ENCODE assay signal across 33 mouse cellular contexts in the genomic region with DNA sequence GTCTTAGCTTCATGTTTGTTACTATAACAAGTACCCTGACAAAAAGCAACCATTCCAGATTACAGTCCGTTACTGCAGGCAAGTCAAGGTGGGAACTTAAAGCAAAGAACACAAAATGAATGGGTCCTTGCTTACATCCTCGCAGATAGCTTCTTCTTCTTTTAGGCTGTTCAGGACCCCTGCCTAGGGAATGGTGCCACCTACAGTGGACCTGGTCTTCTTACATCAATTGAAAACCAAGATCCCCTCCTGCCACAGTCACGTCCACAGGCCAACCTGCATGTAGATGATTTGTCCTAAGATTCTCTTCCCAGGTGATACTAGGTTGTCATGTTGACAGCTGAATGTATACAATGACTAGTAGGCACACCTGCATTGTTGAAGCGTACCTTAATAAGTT.
"Had no signal": no experiment of that assay in that cellular context is flagged by ENCODE, and none has a peak within 500 bp of the region (broad histone marks: within the 10 kb centered on the region; RNA-seq: fewer than 3 reads in every experiment).

No protein-coding gene starts in this region.

- H3K9ac ChIP-seq: heart, embryonic 12.5 days; heart, embryonic 13.5 days; heart, embryonic 15.5 days; hindbrain, embryonic 12.5 days; hindbrain, embryonic 13.5 days; hindbrain, embryonic 14.5 days; hindbrain, embryonic 15.5 days; intestine, embryonic 15.5 days; kidney, embryonic 15.5 days had no signal

- H3K27me3 ChIP-seq: heart, embryonic 12.5 days; heart, embryonic 13.5 days; heart, embryonic 15.5 days; hindbrain, embryonic 12.5 days; hindbrain, embryonic 13.5 days; hindbrain, embryonic 15.5 days; intestine, embryonic 15.5 days; kidney, embryonic 15.5 days had no signal

- H3K4me3 ChIP-seq: heart, adult 2 months; heart, embryonic 10.5 days; heart, embryonic 12.5 days; heart, embryonic 13.5 days; heart, embryonic 15.5 days; hindbrain, embryonic 10.5 days; hindbrain, embryonic 12.5 days; hindbrain, embryonic 13.5 days; hindbrain, embryonic 15.5 days; intestine, embryonic 15.5 days; kidney, embryonic 15.5 days; layer of hippocampus, adult 2 months had no signal

- DNase-seq: heart, adult 2 months; heart, postnatal 10 days; heart, postnatal 14 days; heart, postnatal 36 days; heart, postnatal 4 days; kidney, adult 11 months; kidney, adult 18-20 months; kidney, adult 8-10 months; kidney, postnatal 10 days; kidney, postnatal 14 days; kidney, postnatal 25 days; kidney, postnatal 36 days; kidney, postnatal 4 days; layer of hippocampus, adult 9-11 months; layer of hippocampus, postnatal 36 days had no signal

- H3K4me1 ChIP-seq: heart, embryonic 10.5 days; heart, embryonic 12.5 days; heart, embryonic 13.5 days; heart, embryonic 15.5 days; hindbrain, embryonic 10.5 days; hindbrain, embryonic 12.5 days; intestine, embryonic 15.5 days had no signal

- H3K36me3 ChIP-seq: heart, embryonic 10.5 days; heart, embryonic 12.5 days; heart, embryonic 13.5 days; heart, embryonic 15.5 days; hindbrain, embryonic 10.5 days; hindbrain, embryonic 12.5 days; hindbrain, embryonic 13.5 days; hindbrain, embryonic 15.5 days; intestine, embryonic 15.5 days; kidney, embryonic 15.5 days had no signal

- H3K27ac ChIP-seq: heart, adult 2 months; heart, embryonic 10.5 days; heart, embryonic 13.5 days; heart, embryonic 15.5 days; hindbrain, embryonic 10.5 days; hindbrain, embryonic 12.5 days; hindbrain, postnatal 0 days; intestine, embryonic 15.5 days; kidney, embryonic 15.5 days; kidney, postnatal 0 days; layer of hippocampus, adult 2 months had no signal

- H3K4me2 ChIP-seq: heart, embryonic 11.5 days; heart, embryonic 12.5 days; heart, embryonic 13.5 days; heart, embryonic 15.5 days; hindbrain, embryonic 12.5 days; hindbrain, embryonic 13.5 days; hindbrain, embryonic 14.5 days; hindbrain, embryonic 15.5 days; intestine, embryonic 15.5 days; kidney, embryonic 15.5 days had no signal

- ATAC-seq: hindbrain, embryonic 16.5 days; hindbrain, postnatal 0 days; inflammation-experienced regulatory T-cells, adult 6 months; intestine, embryonic 15.5 days; intestine, postnatal 0 days had no signal

- H3K9me3 ChIP-seq: heart, embryonic 10.5 days; heart, embryonic 12.5 days; heart, embryonic 15.5 days; hindbrain, embryonic 10.5 days; hindbrain, embryonic 12.5 days; hindbrain, embryonic 15.5 days; intestine, embryonic 15.5 days had no signal
